Mouse (Mus musculus) cerebral cortex, adult 2 months (tissue): ENCODE data around the gene Procr.

Source experiments
- WGBS: fragments of 180-500 bp; shearing (Covaris S2); methylation state at CpG from one replicate; pipeline ENCODE4 v1.1.7; 2018; 5-methylcytosine and 5-hydroxymethylcytosine counted together

The Procr gene

DNA sequence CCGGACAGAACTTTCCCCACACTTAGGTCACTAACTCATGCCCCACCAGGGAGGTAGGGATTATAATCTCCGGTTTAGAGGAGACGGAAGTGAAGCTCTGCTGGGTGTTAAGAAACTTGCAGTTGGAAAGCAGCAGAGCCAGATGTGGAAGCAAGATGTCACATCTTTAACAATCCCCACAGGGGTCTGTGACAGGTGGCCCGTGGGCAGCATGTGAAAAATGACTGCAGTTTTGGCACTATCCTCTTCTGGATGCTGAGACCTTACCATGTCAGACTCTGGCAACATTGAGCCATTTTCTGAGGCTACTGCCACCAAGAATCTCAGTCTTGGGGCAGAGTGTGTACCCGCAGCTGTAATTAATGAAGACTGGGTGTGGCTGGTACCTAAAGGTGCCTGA, 53.1 kb downstream of the Procr start:
- WGBS: 59% methylated on average over 5 of the region's 5 CpGs
